Mouse (Mus musculus) embryonic facial prominence, embryonic 13.5 days (tissue): Measurements from ENCODE around the gene Trmt1. TPM values are rescaled to one million over a fixed set of nuclear protein-coding genes. Genes with fewer than 3 reads are reported as not detected.

Experiments used
- ATAC-seq: fragments of 200-750 bp; cut with Nextera tagmentation; 2 replicates; pipeline ENCODE4 v1.8.0; 2017; ENCODE audit warnings: low read depth; ENCODE audit not compliant: insufficient number of reproducible peaks, insufficient read depth, low FRiP score, low TSS enrichment
- H3K27ac ChIP-seq: fragments of 300-500 bp; sonication (generic); 2 replicates; pipeline ENCODE4 v1.5.1; 2015; ENCODE audit warnings: moderate library complexity, mild to moderate bottlenecking, inconsistent platforms
- H3K27me3 ChIP-seq: fragments of 300-500 bp; sonication (generic); 2 replicates; pipeline ENCODE4 v1.6.1; 2015; ENCODE audit warnings: mild to moderate bottlenecking, inconsistent platforms
- H3K36me3 ChIP-seq: fragments of 300-500 bp; sonication (generic); 2 replicates; pipeline ENCODE4 v1.6.1; 2015; ENCODE audit warnings: mild to moderate bottlenecking, inconsistent platforms
- H3K4me1 ChIP-seq: fragments of 300-500 bp; sonication (generic); 2 replicates; pipeline ENCODE4 v1.6.1; 2015; ENCODE audit warnings: inconsistent platforms
- H3K4me2 ChIP-seq: fragments of 300-500 bp; sonication (generic); 2 replicates; pipeline ENCODE4 v1.6.1; 2015; ENCODE audit warnings: moderate library complexity, mild to moderate bottlenecking, inconsistent platforms
- H3K4me3 ChIP-seq: fragments of 300-500 bp; sonication (generic); 2 replicates; pipeline ENCODE4 v1.5.1; 2015; ENCODE audit warnings: mild to moderate bottlenecking, inconsistent platforms
- H3K9ac ChIP-seq: fragments of 300-500 bp; sonication (generic); 2 replicates; pipeline ENCODE4 v1.6.1; 2015; ENCODE audit warnings: mild to moderate bottlenecking, inconsistent platforms
- H3K9me3 ChIP-seq: fragments of 300-500 bp; sonication (generic); 2 replicates; pipeline ENCODE4 v1.6.1; 2016; ENCODE audit warnings: inconsistent platforms
- WGBS: fragments of 180-500 bp; shearing (Covaris S2); methylation state at CpG from one replicate; pipeline ENCODE4 v1.1.7; 2015; ENCODE audit warnings: mixed read lengths; 5-methylcytosine and 5-hydroxymethylcytosine counted together
- polyA plus RNA-seq: library from polyadenylated mRNA; unstranded; fragments of >200 nt; fragmentation: Nextera tagmentation; extraction: Ambion mirVana; gene quantifications from 2 replicates; pipeline ENCODE4 v1.2.1, GENCODE M21; 2015

Trmt1 gene
- polyA plus RNA-seq, 1 experiment from 2014 or later: 78.6 TPM

DNA sequence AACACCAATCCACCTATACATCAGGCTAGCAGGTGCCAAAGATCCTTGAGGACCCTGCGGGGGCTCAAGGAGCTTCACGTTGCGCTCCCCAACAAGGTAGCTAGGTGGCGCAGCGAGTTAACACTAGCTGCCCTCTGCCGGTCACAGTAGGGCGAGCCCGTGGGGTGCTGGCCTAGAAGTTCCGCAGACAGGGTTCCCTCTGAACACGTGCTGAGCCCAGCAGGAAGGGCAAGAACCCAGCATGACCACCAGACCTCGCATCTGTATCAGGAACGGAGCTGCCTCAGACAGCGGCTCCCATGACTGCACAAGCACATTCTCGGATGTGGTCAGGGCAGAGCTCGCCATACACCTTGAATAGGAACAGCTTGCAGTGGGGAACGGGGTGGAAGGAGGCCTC is 51.5 kb downstream of the Trmt1 start:
- H3K4me3 ChIP-seq: no peak overlapping the region
- no peaks in the 10 kb centered on the region for H3K36me3 ChIP-seq
- peak overlapping the region; percentile 43 for H3K4me2 ChIP-seq
- peaks cover 40% of the 10 kb centered on the region for H3K27me3 ChIP-seq
- H3K9me3 ChIP-seq: no peaks in the 10 kb centered on the region
- 3% methylated on average over 16 of the region's 16 CpGs for WGBS
- peaks cover 89% of the 10 kb centered on the region for H3K4me1 ChIP-seq
- peak overlapping the region; percentile 52; the same call in 1 of the 2 replicates for H3K9ac ChIP-seq
- H3K27ac ChIP-seq: peak overlapping the region; percentile 99
- no peak for ATAC-seq

DNA sequence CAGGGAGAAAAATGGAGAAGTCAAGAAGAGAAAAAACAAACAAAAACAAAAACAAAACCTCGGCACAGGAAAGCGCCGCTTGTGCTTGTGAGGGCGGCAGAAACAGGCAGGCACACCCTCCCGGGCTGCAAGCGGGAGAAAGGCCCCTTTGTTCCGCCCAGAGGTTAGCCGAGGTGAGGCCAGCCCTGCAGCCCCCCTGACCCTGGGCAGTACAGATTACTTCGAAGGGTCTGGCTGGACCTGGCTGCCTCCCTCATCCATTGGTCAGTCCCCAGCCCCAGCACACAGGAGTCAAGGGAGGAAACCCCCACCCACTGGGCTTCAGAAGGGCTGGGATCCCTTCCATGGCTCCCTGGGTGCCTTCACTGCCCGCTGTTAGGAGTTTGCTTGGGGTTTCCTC is 52.2 kb downstream of the Trmt1 start:
- peak overlapping the region; percentile 99 for H3K27ac ChIP-seq
- ATAC-seq: no peak
- peak overlapping the region; percentile 43 for H3K4me2 ChIP-seq
- H3K9me3 ChIP-seq: no peaks in the 10 kb centered on the region
- H3K36me3 ChIP-seq: no peaks in the 10 kb centered on the region
- peak overlapping the region; percentile 65 for H3K9ac ChIP-seq
- H3K27me3 ChIP-seq: peaks cover 40% of the 10 kb centered on the region
- H3K4me1 ChIP-seq: peaks cover 89% of the 10 kb centered on the region
- WGBS: 17% methylated on average over 10 of the region's 10 CpGs
- no peak overlapping the region for H3K4me3 ChIP-seq

DNA sequence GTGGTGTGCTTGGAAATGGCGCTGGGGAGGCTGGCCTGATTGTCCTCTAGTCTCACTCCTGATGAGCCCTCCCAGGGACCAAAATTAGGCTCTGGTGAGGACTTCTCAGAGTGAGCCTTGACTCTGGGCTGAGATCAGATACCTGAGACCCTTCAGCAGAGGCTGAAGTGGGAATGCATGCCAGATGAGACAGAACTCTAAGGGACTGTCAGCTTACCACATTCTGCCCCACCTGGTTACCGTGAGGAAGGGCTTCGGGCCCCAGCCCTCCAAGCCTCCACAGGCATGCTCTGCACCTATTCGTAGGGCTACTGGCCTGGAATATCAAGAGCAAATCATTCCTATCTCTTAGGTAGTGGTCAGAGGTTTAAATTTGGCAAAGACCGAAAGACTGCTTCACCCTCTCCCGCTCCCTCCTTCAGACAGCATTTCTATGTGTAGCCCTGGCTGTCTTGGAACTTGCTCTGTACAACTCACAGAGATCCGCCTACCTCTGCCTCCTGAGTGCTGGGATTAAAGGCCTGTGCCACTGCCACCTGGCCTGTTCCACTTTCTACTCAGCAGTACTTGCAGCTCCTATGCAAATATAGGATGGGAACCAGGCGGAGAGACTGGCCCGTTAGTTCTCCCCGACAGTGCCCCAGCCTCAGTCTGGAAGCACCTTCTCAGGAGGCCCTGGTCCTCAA is 52.8 kb downstream of the Trmt1 start:
- Histone ChIP-seq H3K4me3 (no peak overlapping the region), H3K27me3 (peaks cover 40% of the 10 kb centered on the region), H3K27ac (peak overlapping the region; percentile 99), H3K9ac (peak overlapping the region; percentile 65; the same call in 1 of the 2 replicates), H3K4me1 (peaks cover 91% of the 10 kb centered on the region), H3K36me3 (no peaks in the 10 kb centered on the region), H3K9me3 (no peaks in the 10 kb centered on the region), H3K4me2 (0 out of 2 replicates have a peak overlapping the region, but pooled peaks have one; percentile 7)
- ATAC-seq: no peak
- 39% methylated on average over 10 of the region's 10 CpGs for WGBS

DNA sequence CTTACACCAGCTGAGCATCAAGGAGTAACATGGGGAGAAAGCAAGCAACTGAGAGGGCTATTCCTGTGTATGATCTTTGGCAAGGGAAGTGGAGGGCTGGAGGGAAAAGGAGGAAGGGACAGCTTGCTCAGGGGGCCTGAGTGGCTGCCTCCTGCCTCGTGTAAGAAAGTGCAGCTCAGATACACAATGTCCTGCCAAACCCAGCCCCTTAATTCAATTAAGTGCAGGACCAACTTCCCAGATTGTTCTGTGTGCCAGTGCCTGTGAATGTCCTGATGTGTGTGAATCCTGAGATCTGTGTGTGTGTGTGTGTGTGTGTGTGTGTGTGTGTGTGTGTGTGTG is 53.3 kb downstream of the Trmt1 start:
- peaks cover 40% of the 10 kb centered on the region for H3K27me3 ChIP-seq

DNA sequence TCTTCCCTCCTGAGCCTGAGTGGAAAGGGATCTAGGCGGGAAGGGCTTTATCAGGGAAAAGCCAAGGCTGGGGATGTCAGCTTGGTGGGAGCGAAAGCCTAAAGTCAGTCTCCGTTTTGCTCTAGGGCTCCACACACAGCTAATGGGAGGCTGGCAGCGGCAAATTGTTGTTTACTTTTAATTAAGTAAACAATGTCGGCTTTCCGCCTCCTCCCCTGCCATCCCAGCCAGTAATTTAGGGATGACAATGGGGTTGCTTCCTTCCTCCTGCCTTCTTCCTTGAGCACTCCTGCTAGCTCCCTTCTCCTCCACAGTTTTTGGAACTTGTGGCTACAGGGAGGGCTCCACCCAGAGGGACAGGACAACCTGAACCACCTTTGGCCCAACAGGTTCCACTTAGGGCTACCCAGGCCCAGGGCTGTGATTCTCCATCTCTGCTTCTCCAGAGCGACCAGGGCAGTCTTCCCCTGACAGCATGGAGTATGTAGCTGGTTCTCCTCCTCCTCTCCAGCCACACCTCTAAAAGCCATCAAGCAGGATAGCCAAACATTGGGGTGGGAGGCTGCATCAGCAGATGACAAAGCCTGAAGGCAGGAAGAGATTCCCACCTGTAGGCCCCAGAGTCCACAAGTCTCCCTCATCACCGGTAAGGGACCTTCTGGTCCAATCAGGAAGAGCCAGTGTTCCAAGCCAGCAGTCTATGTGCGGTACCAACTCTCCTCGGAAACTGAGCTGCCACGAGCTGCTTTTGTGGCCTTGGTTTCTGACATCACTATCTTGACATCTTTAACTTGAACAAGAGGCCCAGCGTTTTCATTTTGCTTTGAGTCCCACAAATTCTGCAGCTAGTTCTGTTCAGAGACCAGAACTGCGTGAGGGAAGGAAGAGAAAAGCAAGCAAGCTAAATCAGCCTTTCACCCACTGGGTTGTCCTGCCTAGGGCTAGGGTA is 55.1 kb downstream of the Trmt1 start:
- H3K27ac ChIP-seq: peak overlapping the region; percentile 99
- no peaks in the 10 kb centered on the region for H3K9me3 ChIP-seq
- peaks cover 38% of the 10 kb centered on the region for H3K27me3 ChIP-seq
- H3K4me3 ChIP-seq: no peak overlapping the region
- H3K4me1 ChIP-seq: peaks cover 97% of the 10 kb centered on the region
- 26% methylated on average over 13 of the region's 13 CpGs for WGBS
- ATAC-seq: no peak
- peak overlapping the region; percentile 58; the same call in 1 of the 2 replicates for H3K9ac ChIP-seq
- H3K36me3 ChIP-seq: no peaks in the 10 kb centered on the region
- H3K4me2 ChIP-seq: peak overlapping the region; percentile 55

More for the DNA sequence above, 53.3 kb downstream of the Trmt1 start:
- H3K9me3 ChIP-seq: no peaks in the 10 kb centered on the region
- 0 out of 2 replicates have a peak overlapping the region, but pooled peaks have one; percentile 7 for H3K4me2 ChIP-seq
- peaks cover 91% of the 10 kb centered on the region for H3K4me1 ChIP-seq
- H3K4me3 ChIP-seq: no peak overlapping the region
- WGBS: 13% methylated on average over 1 of the region's 1 CpGs
- H3K9ac ChIP-seq: 0 out of 2 replicates have a peak overlapping the region, but pooled peaks have one; percentile 12
- ATAC-seq: no peak
- H3K27ac ChIP-seq: peak overlapping the region; percentile 99
- no peaks in the 10 kb centered on the region for H3K36me3 ChIP-seq

DNA sequence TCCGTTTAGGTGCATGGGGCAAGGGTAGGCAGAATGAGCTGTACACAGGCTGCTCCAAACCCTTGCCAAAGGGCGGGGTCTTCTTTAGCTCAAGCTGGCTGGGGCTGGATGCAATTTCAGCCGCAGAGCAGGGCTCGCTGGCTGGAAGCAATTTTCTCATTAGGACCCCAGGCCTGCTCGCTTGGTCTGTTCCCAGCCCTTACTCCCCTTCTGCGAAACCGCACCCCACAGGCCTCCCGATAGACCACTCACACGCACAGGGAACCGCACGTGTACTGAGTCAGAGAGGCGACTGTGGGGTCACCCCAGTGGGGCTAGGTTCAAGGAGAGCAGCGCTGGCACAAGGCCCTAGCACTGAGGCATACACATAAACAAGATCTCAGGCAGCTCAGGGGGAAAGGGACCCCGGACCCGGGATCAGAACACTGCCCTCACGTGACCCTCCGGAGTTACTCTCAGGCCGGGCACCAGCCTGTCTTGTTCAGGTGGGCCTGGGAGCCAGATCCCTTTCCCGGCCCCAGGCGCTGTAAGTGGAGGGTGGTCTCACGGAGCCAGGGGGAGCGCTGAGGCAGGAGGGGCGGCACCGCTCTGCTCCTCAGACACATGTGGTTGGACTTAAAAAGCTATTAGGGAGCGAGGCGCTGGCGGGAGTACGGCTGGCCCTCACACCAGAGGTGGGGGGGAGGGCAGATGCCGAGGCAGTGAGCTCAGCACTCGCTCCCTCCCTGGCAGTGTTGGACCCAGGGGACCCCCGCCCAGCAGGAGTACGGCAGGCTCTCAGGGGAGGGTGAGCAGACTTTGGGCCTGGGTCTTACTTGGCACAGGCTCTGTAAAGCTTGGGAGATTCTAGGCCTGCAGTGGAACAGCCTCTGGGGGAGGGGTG is 56.3 kb downstream of the Trmt1 start:
- Histone ChIP-seq H3K27me3 (peaks cover 43% of the 10 kb centered on the region), H3K4me3 (peak overlapping the region; percentile 23), H3K4me1 (peaks cover 100% of the 10 kb centered on the region), H3K9ac (peak overlapping the region; percentile 58), H3K36me3 (no peaks in the 10 kb centered on the region), H3K4me2 (peak overlapping the region; percentile 55), H3K27ac (peak overlapping the region; percentile 99), H3K9me3 (no peaks in the 10 kb centered on the region)
- peak; percentile 79 for ATAC-seq
- WGBS: 3% methylated on average over 32 of the region's 32 CpGs

DNA sequence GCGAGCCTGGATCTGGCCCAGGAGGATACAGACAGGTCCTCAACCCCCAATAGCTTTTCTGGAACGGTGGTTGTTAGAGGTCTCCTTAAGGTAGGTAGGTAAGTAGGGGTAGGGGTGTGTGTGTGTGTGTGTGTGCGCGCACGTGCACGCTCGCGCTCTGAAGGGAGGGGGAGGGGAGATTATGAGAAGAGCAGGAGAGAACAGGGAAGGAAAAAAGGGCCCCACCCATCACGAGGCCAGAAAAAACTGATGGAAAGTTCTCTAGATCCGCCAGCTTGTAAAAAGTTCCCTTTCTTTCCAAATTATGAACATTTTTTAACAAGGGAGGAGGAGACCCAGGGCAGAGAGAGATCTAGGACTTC is 56.9 kb downstream of the Trmt1 start:
- Histone ChIP-seq H3K27ac (peak overlapping the region; percentile 99), H3K4me1 (peaks cover 99% of the 10 kb centered on the region), H3K36me3 (no peaks in the 10 kb centered on the region), H3K4me2 (peak overlapping the region; percentile 55), H3K4me3 (peak overlapping the region; percentile 23), H3K27me3 (peaks cover 45% of the 10 kb centered on the region), H3K9me3 (no peaks in the 10 kb centered on the region), H3K9ac (peak overlapping the region; percentile 58; the same call in 1 of the 2 replicates)
- no peak for ATAC-seq
- 2% methylated on average over 10 of the region's 10 CpGs for WGBS

DNA sequence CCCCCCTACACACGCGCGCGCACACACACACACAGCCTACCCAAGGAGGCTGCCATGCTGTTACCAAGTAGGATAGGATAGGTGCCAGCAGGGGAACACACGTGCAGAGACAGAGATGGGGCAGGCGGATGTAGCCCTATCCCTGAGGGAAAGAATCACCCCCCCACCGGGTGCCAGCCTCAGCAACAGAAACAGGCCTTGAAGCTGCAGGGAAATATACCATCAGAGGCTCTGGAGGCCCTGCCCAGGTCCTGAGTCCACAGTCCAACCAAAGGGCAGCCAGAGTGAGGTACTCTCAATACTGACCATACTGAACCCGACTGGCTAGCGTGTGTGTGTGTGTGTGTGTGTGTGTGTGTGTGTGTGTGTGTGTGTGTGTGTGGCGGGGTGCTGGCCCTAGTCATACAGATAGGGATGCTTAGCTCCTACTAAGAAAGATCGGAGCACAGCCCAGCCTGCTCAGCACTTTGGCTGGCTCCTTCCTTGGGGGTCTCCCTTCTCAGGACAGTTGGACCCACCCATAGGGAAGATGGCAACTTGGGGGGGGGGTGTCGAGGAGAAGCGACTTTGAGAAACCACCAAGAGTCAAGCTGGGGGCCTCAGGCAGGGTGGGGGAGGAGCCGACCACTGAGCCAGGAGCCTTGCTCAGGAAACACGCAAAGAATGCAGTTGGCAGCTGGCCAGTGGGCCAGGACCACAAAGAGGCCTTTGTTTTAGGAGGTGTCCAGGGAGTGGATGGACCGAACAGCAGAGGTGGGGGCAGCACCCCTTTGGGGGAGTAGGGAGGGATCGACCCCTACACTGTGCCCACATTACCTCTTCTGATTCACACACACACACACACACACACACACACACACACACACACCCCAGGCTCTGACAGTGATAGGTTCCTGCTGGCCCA is 57.7 kb downstream of the Trmt1 start:
- Histone ChIP-seq H3K27ac (peak overlapping the region; percentile 99), H3K4me1 (peaks cover 99% of the 10 kb centered on the region), H3K9ac (peak overlapping the region; percentile 58), H3K36me3 (no peaks in the 10 kb centered on the region), H3K9me3 (no peaks in the 10 kb centered on the region), H3K27me3 (peaks cover 40% of the 10 kb centered on the region), H3K4me3 (peak overlapping the region; percentile 23; the same call in 1 of the 2 replicates), H3K4me2 (peak overlapping the region; percentile 55)
- WGBS: 7% methylated on average over 15 of the region's 17 CpGs
- peak; percentile 29; the same call in 1 of the 2 replicates for ATAC-seq

DNA sequence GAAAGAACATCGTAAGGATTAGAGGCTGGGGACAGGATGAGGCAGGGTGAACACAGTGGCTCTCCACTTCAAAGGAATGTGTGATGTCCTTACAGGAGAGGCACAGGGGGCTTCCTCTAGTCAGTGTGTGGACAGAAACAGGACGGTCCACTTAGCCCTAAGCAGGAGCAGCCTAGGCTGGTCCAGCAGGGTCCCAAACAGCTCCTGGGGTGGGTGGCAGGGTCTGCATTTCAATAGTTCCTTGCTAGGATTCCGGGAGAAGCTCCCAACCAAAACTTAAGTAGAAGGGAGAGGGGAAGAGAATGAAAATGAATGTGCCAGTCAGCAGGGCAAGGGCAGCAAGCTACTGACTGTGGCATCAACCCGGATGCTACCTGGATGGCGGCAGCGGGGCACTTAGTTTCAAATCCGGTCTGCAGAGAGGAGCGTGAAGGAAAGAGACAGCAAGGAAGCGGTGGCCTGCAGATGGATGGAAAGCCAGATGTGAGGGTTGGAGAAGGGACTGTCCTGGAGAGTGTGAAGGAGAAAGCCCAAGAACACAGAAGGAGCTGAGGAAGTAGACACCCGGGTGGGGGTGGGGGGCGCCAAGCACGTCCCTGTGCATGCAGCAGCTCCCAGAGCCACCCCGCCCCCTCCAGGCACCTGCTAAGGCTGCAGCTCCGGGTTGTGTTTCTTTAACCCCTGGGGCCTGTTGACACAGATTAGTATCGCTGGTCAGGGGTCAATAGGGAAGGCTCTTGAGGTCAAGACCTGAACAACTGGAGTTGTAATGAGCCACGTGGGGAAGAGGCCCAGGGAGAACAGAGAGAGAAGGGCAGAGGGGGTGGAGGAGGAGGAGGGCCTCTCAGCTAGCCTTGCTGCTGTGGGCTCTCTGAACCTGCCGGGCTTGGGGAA is 59.2 kb downstream of the Trmt1 start:
- 8% methylated on average over 17 of the region's 17 CpGs for WGBS
- H3K27me3 ChIP-seq: peaks cover 32% of the 10 kb centered on the region
- peak overlapping the region; percentile 55 for H3K4me2 ChIP-seq
- no peak for ATAC-seq
- no peak overlapping the region for H3K4me3 ChIP-seq
- H3K9me3 ChIP-seq: no peaks in the 10 kb centered on the region
- 0 out of 2 replicates have a peak, but pooled peaks cover 3% of the 10 kb centered on the region for H3K36me3 ChIP-seq
- peak overlapping the region; percentile 52 for H3K9ac ChIP-seq
- H3K4me1 ChIP-seq: peaks cover 98% of the 10 kb centered on the region
- peak overlapping the region; percentile 99 for H3K27ac ChIP-seq
